7 mouse cellular contexts compared by ENCODE assay signal in genomic region chr8:9975276-9975675, GRCm38 (mm10). TPM values are rescaled to one million over a fixed set of nuclear protein-coding genes. Genes with fewer than 3 reads are reported as not detected.
A peak's percentile ranks its signal among the peaks of the same experiment; 100 is the strongest.
DNase-seq lines count a peak whose midpoint lies in the region; ATAC-seq lines count a peak whose summit lies in the region.

No protein-coding gene starts in this region.

- 53% methylated on average over 5 of the region's 5 CpGs for WGBS in forebrain, embryonic 15.5 days
- 27% methylated on average over 5 of the region's 5 CpGs for WGBS in liver, embryonic 16.5 days (ENCODE audit: insufficient replicate concordance)

- H3K9me3 ChIP-seq in megakaryocyte, embryonic 14.5 days: no peaks in the 10 kb centered on the region
- no peaks in the 10 kb centered on the region for H3K9me3 ChIP-seq in forebrain, embryonic 15.5 days
- H3K9me3 ChIP-seq in liver, embryonic 16.5 days (replicated peaks; ENCODE audit: control insufficient read depth, low read length): no peaks in the 10 kb centered on the region

- H3K27me3 ChIP-seq in megakaryocyte, embryonic 14.5 days (replicated peaks): no peaks in the 10 kb centered on the region
- H3K27me3 ChIP-seq in forebrain, embryonic 15.5 days: no peaks in the 10 kb centered on the region
- H3K27me3 ChIP-seq in liver, embryonic 16.5 days (ENCODE audit: control insufficient read depth, insufficient read depth, low read depth, low read length): no peaks in the 10 kb centered on the region

- no peak overlapping the region for H3K27ac ChIP-seq in forebrain, embryonic 15.5 days (replicated peaks)
- no peak overlapping the region for H3K27ac ChIP-seq in liver, embryonic 16.5 days (ENCODE audit: low read length)

- ATAC-seq in megakaryocyte, adult 5-6 weeks (ENCODE audit: poor library complexity, severe bottlenecking): no peak
- no peak for ATAC-seq in forebrain, embryonic 15.5 days (replicated peaks)
- no peak for ATAC-seq in liver, embryonic 16.5 days (ENCODE audit: low read depth)
- ATAC-seq in megakaryocyte progenitor cell, adult 5-6 weeks (replicated peaks; ENCODE audit: poor library complexity): no peak

- intact Hi-C loops in gastrocnemius, postnatal 14 days (cut with DNase I; ENCODE audit: low total_unique reads): loop anchor here (10.0 kb wide), 1 partner anchor 430 kb away; no protein-coding TSS in a partner anchor

- 0 out of 2 replicates have a peak overlapping the region, but pooled peaks have one; percentile 66 for H3K9ac ChIP-seq in forebrain, embryonic 15.5 days (replicated peaks)
- H3K9ac ChIP-seq in liver, embryonic 16.5 days (ENCODE audit: low read depth, low read length): no peak overlapping the region; the same call in 1 of the 2 replicates

- H3K4me3 ChIP-seq in megakaryocyte, embryonic 14.5 days (replicated peaks): peak overlapping the region; percentile 99
- peak overlapping the region; percentile 83 for H3K4me3 ChIP-seq in forebrain, embryonic 15.5 days
- H3K4me3 ChIP-seq in liver, embryonic 16.5 days (ENCODE audit: low read depth, low read length): peak overlapping the region; percentile 76; the same call in 1 of the 2 replicates

- H3K4me1 ChIP-seq in megakaryocyte, embryonic 14.5 days: peaks cover 40% of the 10 kb centered on the region
- peaks cover 39% of the 10 kb centered on the region for H3K4me1 ChIP-seq in forebrain, embryonic 15.5 days
- peaks cover 20% of the 10 kb centered on the region for H3K4me1 ChIP-seq in liver, embryonic 16.5 days (ENCODE audit: control insufficient read depth, low read depth, low read length)

- peak overlapping the region; percentile 89 for H3K4me2 ChIP-seq in forebrain, embryonic 15.5 days (replicated peaks)
- H3K4me2 ChIP-seq in liver, embryonic 16.5 days (ENCODE audit: low read depth, low read length): peak overlapping the region; percentile 90

- H3K36me3 ChIP-seq in megakaryocyte, embryonic 14.5 days (replicated peaks; ENCODE audit: low read length): peaks cover 26% of the 10 kb centered on the region
- H3K36me3 ChIP-seq in forebrain, embryonic 15.5 days: peaks cover 28% of the 10 kb centered on the region
- H3K36me3 ChIP-seq in liver, embryonic 16.5 days (ENCODE audit: control insufficient read depth, insufficient read depth): no peaks in the 10 kb centered on the region; the same call in none of the 2 replicates

- DNase-seq in thymus, postnatal 25 days: peak; percentile 43
- no peak for DNase-seq in gastrocnemius, postnatal 14 days

RNA-seq across cellular contexts. Expression of gene Lig4, which starts 2.2 kb away (rescaled TPM):
- 0.22 TPM in 1 of 2 replicates, not detected in the other for polyA plus RNA-seq in megakaryocyte, embryonic 14.5 days (2012; ENCODE audit: insufficient read depth, low replicate concordance)
- 1.7 and 2.2 TPM in 2 replicates for total RNA-seq in megakaryocyte, adult 5-6 weeks (2015)
- 1.0 and 1.1 TPM in 2 replicates for total RNA-seq in megakaryocyte, adult 5-6 weeks (2017)
- 10.4 and 11.9 TPM in 2 replicates for polyA plus RNA-seq in forebrain, embryonic 15.5 days (2015; fragmentation: Nextera tagmentation; extraction: Ambion mirVana)
- polyA plus RNA-seq in liver, embryonic 16.5 days (2015; fragmentation: Nextera tagmentation; extraction: Ambion mirVana): 0.81 and 0.90 TPM in 2 replicates
- 1 to 10 TPM; 3.4 to 3.5 TPM for total RNA-seq in gastrocnemius, postnatal 14 days (2021)
- 1.7 and 1.9 TPM in 2 replicates for total RNA-seq in megakaryocyte progenitor cell, adult 5-6 weeks (2015)
- total RNA-seq in megakaryocyte progenitor cell, adult 5-6 weeks (2017): 0.71 and 2.2 TPM in 2 replicates

RNA-seq across cellular contexts. Expression of gene Abhd13, which starts 2.2 kb away (rescaled TPM):
- 0.43 TPM in 1 of 2 replicates, not detected in the other for polyA plus RNA-seq in megakaryocyte, embryonic 14.5 days (2012; ENCODE audit: insufficient read depth, low replicate concordance)
- total RNA-seq in megakaryocyte, adult 5-6 weeks (2015): 15.2 and 15.8 TPM in 2 replicates
- total RNA-seq in megakaryocyte, adult 5-6 weeks (2017): 18.0 and 20.5 TPM in 2 replicates
- 15.7 and 16.7 TPM in 2 replicates for polyA plus RNA-seq in forebrain, embryonic 15.5 days (2015; fragmentation: Nextera tagmentation; extraction: Ambion mirVana)
- 4.2 and 4.4 TPM in 2 replicates for polyA plus RNA-seq in liver, embryonic 16.5 days (2015; fragmentation: Nextera tagmentation; extraction: Ambion mirVana)
- total RNA-seq in gastrocnemius, postnatal 14 days (2021): 1 to 10 TPM; 9.5 to 9.7 TPM
- total RNA-seq in megakaryocyte progenitor cell, adult 5-6 weeks (2015): 12.4 and 12.9 TPM in 2 replicates
- 13.2 and 15.5 TPM in 2 replicates for total RNA-seq in megakaryocyte progenitor cell, adult 5-6 weeks (2017)

RNA-seq across cellular contexts. Expression of gene Tnfsf13b, which starts 31.0 kb away (rescaled TPM):
- 0.35 TPM in 1 of 2 replicates, not detected in the other for polyA plus RNA-seq in megakaryocyte, embryonic 14.5 days (2012; ENCODE audit: insufficient read depth, low replicate concordance)
- 23.1 and 26.8 TPM in 2 replicates for total RNA-seq in megakaryocyte, adult 5-6 weeks (2015)
- total RNA-seq in megakaryocyte, adult 5-6 weeks (2017): 6.2 and 9.1 TPM in 2 replicates
- 0.06 and 0.23 TPM in 2 replicates for polyA plus RNA-seq in forebrain, embryonic 15.5 days (2015; fragmentation: Nextera tagmentation; extraction: Ambion mirVana)
- polyA plus RNA-seq in liver, embryonic 16.5 days (2015; fragmentation: Nextera tagmentation; extraction: Ambion mirVana): 0.61 and 0.78 TPM in 2 replicates
- under 1 TPM; 0.60 to 0.74 TPM for total RNA-seq in gastrocnemius, postnatal 14 days (2021)
- total RNA-seq in megakaryocyte progenitor cell, adult 5-6 weeks (2015): 4.0 and 6.3 TPM in 2 replicates
- total RNA-seq in megakaryocyte progenitor cell, adult 5-6 weeks (2017): 0.25 and 1.9 TPM in 2 replicates
